Mouse (Mus musculus): ENCODE data around the gene Chchd6. TPM values are rescaled to one million over a fixed set of nuclear protein-coding genes. Genes with fewer than 3 reads are reported as not detected.

Chchd6 gene
- polyA plus RNA-seq, 1 experiment from 2014 or later: 42.7 TPM

DNA sequence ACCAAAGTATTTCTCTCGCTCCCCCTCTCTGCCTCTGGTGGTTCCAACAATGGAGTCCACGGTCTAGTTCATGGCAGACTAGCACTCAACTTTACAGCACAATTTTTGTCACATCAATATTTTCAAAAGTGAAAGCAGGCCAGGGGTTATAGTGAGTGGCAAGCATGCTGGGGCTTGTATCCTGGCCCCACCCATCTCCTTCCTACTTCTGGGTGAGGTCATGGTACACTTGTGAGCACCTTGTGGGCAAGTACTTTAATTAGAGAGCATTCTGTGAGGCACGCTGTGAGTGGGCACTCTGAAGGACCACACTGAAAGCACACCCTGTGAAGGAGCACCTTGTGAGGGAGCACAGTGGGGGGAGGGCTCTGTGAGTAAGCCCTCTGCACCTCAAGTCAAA, 172.8 kb downstream of the Chchd6 start:
- no peaks in the 10 kb centered on the region for H3K9me3 ChIP-seq
- no peaks in the 10 kb centered on the region for H3K4me1 ChIP-seq
- no peak overlapping the region for H3K4me2 ChIP-seq
- H3K27ac ChIP-seq: peak overlapping the region; percentile 65; the same call in 1 of the 2 replicates
- no peaks in the 10 kb centered on the region for H3K27me3 ChIP-seq (replicated peaks)
- WGBS: 77% methylated on average over 3 of the region's 3 CpGs
- H3K9ac ChIP-seq: no peak overlapping the region
- no peak for ATAC-seq (ENCODE audit: insufficient read depth, low FRiP score, low read depth)
- no peak overlapping the region for H3K4me3 ChIP-seq (replicated peaks)
- no peaks in the 10 kb centered on the region for H3K36me3 ChIP-seq

DNA sequence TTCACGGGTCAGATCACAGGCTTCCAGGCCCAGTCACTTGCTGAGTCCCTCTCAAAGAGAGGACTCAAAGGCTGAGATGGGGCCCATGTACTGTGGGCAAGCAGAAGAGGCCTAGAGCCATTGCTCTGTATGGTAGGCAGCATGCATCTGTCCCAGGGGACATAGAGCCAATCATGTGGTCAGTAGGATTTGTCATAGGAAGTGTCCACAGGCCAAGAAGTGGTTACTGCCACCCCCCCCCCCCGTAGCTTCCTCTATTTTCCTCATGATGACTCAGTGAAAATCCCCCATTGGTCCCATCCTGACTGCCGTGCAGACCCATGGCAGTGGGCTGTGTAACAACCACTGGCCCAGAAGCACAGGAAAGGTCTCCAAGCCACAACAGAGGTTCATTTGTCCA, 173.5 kb downstream of the Chchd6 start:
- Histone ChIP-seq H3K27ac (no peak overlapping the region), H3K9me3 (no peaks in the 10 kb centered on the region), H3K4me3 (replicated peaks) (no peak overlapping the region), H3K9ac (no peak overlapping the region), H3K36me3 (no peaks in the 10 kb centered on the region), H3K4me2 (no peak overlapping the region), H3K4me1 (no peaks in the 10 kb centered on the region), H3K27me3 (replicated peaks) (no peaks in the 10 kb centered on the region)
- 80% methylated on average over 3 of the region's 3 CpGs for WGBS
- no peak for ATAC-seq (ENCODE audit: insufficient read depth, low FRiP score, low read depth)

DNA sequence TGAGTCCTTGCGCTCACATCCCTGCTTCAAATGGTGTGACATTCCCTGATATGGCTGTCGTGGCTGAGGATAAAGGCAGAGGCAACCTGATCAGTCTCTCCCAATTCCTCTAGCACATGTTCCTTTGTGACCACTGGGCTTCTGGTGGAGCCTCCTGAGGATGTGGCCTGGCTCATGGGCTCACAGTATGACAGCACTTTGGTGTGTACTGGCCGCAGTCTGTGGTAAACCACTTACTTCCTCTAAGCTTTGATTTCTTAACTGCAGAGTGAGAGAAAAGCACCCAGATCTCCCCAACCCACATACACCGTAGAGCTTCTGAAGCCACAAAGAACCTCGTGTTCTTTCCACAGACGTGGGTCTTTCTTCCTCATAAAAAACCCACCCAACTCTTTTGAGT, 173.9 kb downstream of the Chchd6 start:
- H3K27ac ChIP-seq: no peak overlapping the region
- no peaks in the 10 kb centered on the region for H3K9me3 ChIP-seq
- no peak overlapping the region for H3K9ac ChIP-seq
- no peaks in the 10 kb centered on the region for H3K4me1 ChIP-seq
- no peak overlapping the region for H3K4me3 ChIP-seq (replicated peaks)
- H3K36me3 ChIP-seq: no peaks in the 10 kb centered on the region
- 78% methylated on average over 6 of the region's 6 CpGs for WGBS
- H3K27me3 ChIP-seq (replicated peaks): no peaks in the 10 kb centered on the region
- ATAC-seq (ENCODE audit: insufficient read depth, low FRiP score, low read depth): no peak
- no peak overlapping the region for H3K4me2 ChIP-seq

DNA sequence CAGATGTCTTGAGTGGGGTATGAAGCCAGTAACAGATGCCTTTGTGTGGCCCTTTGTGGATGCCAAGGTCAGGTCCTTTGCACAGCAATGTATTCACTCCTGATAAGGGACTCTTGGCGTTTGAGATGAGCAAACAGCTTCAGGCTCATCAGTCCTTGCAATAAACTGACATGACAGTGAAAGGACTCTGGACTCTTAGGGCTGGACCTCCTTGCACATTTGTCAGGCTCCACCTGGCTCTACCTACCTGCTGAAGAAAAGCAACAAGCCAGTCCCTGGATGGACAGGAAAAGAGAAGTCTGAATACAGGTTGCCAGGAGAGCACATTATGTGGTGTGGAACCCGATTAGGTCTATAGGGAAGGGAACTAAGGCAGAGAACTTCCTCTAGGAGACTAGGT, 174.7 kb downstream of the Chchd6 start:
- Histone ChIP-seq H3K4me3 (replicated peaks) (no peak overlapping the region), H3K4me1 (no peaks in the 10 kb centered on the region), H3K36me3 (no peaks in the 10 kb centered on the region), H3K9ac (no peak overlapping the region), H3K27ac (no peak overlapping the region), H3K4me2 (no peak overlapping the region), H3K9me3 (no peaks in the 10 kb centered on the region), H3K27me3 (replicated peaks) (no peaks in the 10 kb centered on the region)
- ATAC-seq (ENCODE audit: insufficient read depth, low FRiP score, low read depth): no peak
- WGBS: 54% methylated on average over 2 of the region's 2 CpGs

DNA sequence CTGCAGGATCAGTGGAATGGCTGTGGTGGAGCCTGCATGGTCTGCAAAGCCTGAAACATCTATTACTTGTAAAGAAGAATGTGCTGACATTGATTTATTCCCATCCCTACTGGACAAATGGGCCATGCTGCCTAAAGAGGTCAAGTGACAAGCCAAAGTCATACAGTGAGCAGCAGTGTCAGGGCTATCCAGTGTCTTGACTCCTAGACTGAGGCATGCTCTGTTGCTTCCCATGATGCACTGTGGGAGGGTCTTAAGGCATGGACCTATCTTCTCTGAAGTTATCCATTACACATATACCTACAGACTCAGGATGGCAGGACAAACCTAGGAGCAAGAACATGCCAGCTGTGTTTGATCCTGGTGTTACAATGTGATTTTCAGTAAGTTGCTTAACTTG, 175.3 kb downstream of the Chchd6 start:
- no peaks in the 10 kb centered on the region for H3K27me3 ChIP-seq (replicated peaks)
- no peak overlapping the region for H3K9ac ChIP-seq
- H3K4me1 ChIP-seq: no peaks in the 10 kb centered on the region
- H3K4me3 ChIP-seq (replicated peaks): no peak overlapping the region
- ATAC-seq (ENCODE audit: insufficient read depth, low FRiP score, low read depth): no peak
- no peaks in the 10 kb centered on the region for H3K36me3 ChIP-seq
- no peaks in the 10 kb centered on the region for H3K9me3 ChIP-seq
- no peak overlapping the region for H3K4me2 ChIP-seq
- H3K27ac ChIP-seq: no peak overlapping the region

DNA sequence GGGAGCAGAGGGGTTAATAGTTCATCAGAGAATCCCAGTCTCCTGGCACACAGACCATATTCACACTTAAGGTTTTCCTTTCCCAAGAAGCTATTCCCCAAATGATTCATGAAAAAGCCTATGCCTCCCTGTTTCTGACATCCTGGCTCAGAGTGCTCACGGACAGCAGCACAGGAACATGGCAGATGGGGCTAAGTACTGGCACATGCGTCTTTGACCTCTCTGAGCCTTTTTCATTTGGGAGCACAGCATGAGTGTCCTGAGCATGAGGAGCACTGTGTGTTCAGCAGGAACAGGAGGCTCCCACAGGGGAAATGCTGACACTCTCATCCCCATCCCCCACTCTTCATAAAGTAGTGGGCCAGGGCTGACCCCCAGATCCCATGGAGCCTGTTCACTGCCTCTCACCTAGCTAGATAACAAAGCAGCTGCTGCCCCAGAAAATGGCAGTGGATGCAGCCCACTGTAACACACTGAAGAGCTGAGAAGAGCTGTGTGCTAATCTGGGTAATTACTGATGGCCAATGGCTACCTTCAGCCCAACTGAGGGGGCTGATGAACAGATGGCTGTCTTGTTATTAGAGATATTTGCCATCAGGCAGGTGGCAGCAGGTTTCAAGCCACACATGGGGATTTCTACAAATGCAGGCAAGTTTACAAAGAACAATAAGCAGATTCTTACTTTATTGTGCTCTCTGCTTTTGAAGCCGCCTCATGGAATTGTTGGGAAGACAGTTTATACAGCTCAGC, 176.2 kb downstream of the Chchd6 start:
- Histone ChIP-seq H3K36me3 (no peaks in the 10 kb centered on the region), H3K9me3 (no peaks in the 10 kb centered on the region), H3K27me3 (replicated peaks) (no peaks in the 10 kb centered on the region), H3K27ac (no peak overlapping the region), H3K4me2 (no peak overlapping the region), H3K9ac (no peak overlapping the region), H3K4me1 (no peaks in the 10 kb centered on the region), H3K4me3 (replicated peaks) (no peak overlapping the region)
- no peak for ATAC-seq (ENCODE audit: insufficient read depth, low FRiP score, low read depth)
- WGBS: 78% methylated on average over 3 of the region's 3 CpGs

DNA sequence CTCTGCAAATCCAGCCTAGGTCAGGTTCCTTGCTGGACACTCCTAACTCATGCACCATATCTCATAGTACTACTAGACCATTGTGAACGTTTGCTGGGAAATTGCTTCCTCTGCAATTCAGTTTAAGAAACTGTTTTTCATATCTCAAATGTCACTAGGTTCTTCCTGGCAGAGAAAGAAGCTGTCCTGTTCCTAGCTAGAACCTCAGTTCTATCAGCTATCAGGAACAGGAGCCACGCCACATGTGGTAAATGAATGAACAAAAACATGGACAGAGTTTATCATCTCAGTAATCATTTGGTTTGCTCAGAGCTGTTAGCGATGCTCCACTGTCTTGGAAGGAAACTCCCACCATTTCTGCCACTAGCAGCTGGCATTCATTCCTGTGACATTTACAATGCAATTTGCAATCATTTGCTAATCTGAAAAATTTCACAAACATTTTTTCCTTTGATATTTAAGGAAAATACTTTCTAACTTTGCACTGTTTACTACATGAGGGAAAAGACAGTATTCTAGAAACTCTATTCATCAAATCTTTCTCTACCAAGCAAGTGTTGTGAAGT, 179.3 kb downstream of the Chchd6 start:
- Histone ChIP-seq H3K27me3 (replicated peaks) (no peaks in the 10 kb centered on the region), H3K36me3 (no peaks in the 10 kb centered on the region), H3K4me2 (no peak overlapping the region), H3K4me3 (replicated peaks) (no peak overlapping the region), H3K9me3 (no peaks in the 10 kb centered on the region), H3K9ac (no peak overlapping the region), H3K27ac (no peak overlapping the region), H3K4me1 (no peaks in the 10 kb centered on the region)
- 61% methylated on average over 3 of the region's 3 CpGs for WGBS
- ATAC-seq (ENCODE audit: insufficient read depth, low FRiP score, low read depth): no peak

DNA sequence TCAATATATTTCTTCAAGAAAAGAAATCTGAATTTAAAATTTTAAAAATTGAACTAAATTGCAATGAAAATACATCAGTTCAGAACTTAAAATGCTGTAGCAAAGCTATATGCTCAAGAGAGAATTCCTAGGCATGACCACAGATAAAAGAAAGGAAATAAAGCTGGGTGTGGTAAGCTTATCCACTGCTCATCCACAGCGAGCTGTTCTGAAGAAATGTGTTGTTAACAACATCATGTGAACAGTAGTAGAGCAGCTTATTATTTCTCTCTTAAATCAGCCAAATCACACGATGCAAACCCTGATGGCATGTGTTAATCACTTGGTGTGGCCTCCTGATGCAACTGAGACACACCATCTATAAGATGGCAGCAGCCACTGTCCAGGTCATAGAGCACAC, 180.4 kb downstream of the Chchd6 start:
- H3K9me3 ChIP-seq: no peaks in the 10 kb centered on the region
- H3K4me2 ChIP-seq: no peak overlapping the region
- H3K27ac ChIP-seq: no peak overlapping the region
- no peaks in the 10 kb centered on the region for H3K27me3 ChIP-seq (replicated peaks)
- no peak overlapping the region for H3K9ac ChIP-seq
- ATAC-seq (ENCODE audit: insufficient read depth, low FRiP score, low read depth): no peak
- H3K36me3 ChIP-seq: no peaks in the 10 kb centered on the region
- WGBS: 71% methylated on average over 2 of the region's 2 CpGs
- H3K4me3 ChIP-seq (replicated peaks): no peak overlapping the region
- H3K4me1 ChIP-seq: no peaks in the 10 kb centered on the region

DNA sequence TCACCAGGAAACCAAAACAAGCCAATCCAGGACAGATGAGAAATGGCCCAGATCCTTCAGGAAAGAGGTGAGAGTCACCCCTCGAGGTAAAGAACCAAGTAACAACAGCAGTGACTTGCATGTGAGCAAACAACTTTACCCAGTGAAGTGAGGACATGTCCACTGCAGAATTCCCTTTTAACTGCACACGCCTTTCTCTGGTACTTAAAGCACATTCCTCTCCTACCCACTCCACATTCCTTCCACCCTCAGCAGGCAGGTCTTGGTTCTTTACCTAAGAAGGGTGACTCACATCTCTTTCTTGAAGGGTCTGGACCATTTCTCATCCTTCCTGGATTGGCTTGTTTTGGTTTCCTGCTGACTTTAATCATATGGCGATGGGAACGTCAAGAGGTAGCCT, 181.3 kb downstream of the Chchd6 start:
- Histone ChIP-seq H3K4me3 (replicated peaks) (no peak overlapping the region), H3K27ac (no peak overlapping the region), H3K36me3 (no peaks in the 10 kb centered on the region), H3K4me2 (no peak overlapping the region), H3K27me3 (replicated peaks) (no peaks in the 10 kb centered on the region), H3K9me3 (no peaks in the 10 kb centered on the region), H3K4me1 (no peaks in the 10 kb centered on the region), H3K9ac (no peak overlapping the region)
- 62% methylated on average over 4 of the region's 4 CpGs for WGBS
- no peak for ATAC-seq (ENCODE audit: insufficient read depth, low FRiP score, low read depth)

DNA sequence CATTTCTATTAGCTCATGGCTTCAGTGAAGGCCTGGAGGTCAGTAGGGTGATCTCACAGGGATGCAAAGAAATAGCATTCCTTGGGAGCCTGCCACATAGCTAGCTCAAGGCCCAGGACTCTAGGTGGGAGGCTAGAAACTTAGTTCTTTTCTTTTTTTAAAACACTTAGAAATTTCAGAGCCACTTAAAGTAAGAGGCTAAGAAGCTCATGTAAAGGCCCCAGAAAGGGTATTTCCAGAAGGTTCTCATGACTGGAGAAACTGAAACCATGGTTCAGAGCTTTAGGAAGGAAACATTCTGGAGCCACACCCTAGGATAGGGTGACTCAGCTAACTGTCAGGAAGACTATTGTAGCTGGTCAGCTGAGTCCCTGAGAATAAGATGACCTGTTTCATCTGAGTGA, 182.0 kb downstream of the Chchd6 start:
- H3K27ac ChIP-seq: no peak overlapping the region
- H3K9me3 ChIP-seq: no peaks in the 10 kb centered on the region
- H3K27me3 ChIP-seq (replicated peaks): no peaks in the 10 kb centered on the region
- H3K4me1 ChIP-seq: no peaks in the 10 kb centered on the region
- ATAC-seq (ENCODE audit: insufficient read depth, low FRiP score, low read depth): no peak
- H3K4me3 ChIP-seq (replicated peaks): no peak overlapping the region
- H3K9ac ChIP-seq: no peak overlapping the region
- H3K4me2 ChIP-seq: no peak overlapping the region
- no peaks in the 10 kb centered on the region for H3K36me3 ChIP-seq

DNA sequence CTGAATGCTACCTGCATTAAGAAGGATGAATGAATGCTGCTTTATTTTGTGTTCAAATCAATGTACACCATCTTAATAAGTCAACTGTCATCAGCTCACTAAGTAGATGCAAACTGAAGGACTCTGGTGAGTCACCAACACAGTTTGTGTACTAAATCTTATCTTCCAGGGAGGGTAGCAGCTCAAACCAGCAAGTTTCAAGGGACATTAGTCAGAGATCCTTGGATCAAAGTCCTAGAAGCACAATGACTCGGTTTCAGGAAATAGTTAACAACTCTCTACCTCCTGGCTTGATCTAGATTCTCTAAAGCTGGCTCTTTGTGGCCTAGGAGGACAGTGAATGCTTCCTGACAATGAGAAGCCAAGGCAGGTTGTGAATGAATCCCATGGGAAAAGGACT, 182.9 kb downstream of the Chchd6 start:
- 58% methylated on average over 1 of the region's 1 CpGs for WGBS
- no peak overlapping the region for H3K27ac ChIP-seq

DNA sequence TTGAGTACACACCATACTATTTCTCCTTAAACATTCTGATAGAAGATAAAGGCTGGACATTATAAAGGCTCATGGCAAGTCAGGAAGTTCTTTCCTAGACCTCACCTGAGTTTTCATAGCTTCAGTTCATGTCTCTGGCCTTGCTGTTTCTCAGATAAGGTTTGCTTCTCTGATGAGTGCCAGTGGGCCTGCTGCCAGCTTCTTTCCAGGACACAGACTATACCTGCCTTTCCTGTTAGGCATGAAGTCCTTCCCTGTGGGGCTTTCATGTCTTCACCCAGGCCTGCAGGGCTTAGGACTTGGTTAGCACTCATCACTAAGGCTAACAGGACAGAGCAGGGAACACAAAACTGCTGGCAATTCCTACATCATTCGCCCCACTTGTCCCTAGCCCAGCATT, 186.4 kb downstream of the Chchd6 start:
- 91% methylated on average over 1 of the region's 1 CpGs for WGBS
- no peak overlapping the region for H3K9ac ChIP-seq
- no peak overlapping the region for H3K4me3 ChIP-seq (replicated peaks)
- no peak overlapping the region for H3K4me2 ChIP-seq
- no peaks in the 10 kb centered on the region for H3K4me1 ChIP-seq
- H3K27me3 ChIP-seq (replicated peaks): no peaks in the 10 kb centered on the region
- H3K36me3 ChIP-seq: no peaks in the 10 kb centered on the region
- H3K27ac ChIP-seq: no peak overlapping the region
- no peaks in the 10 kb centered on the region for H3K9me3 ChIP-seq
- ATAC-seq (ENCODE audit: insufficient read depth, low FRiP score, low read depth): no peak

More for the DNA sequence above, 182.9 kb downstream of the Chchd6 start:
- no peak overlapping the region for H3K4me3 ChIP-seq (replicated peaks)
- no peak overlapping the region for H3K4me2 ChIP-seq
- no peak overlapping the region for H3K9ac ChIP-seq
- 0 out of 2 replicates have a peak, but pooled peaks have one; percentile 39 for ATAC-seq (ENCODE audit: insufficient read depth, low FRiP score, low read depth)
- H3K4me1 ChIP-seq: no peaks in the 10 kb centered on the region
- H3K9me3 ChIP-seq: no peaks in the 10 kb centered on the region
- no peaks in the 10 kb centered on the region for H3K27me3 ChIP-seq (replicated peaks)
- H3K36me3 ChIP-seq: no peaks in the 10 kb centered on the region

DNA sequence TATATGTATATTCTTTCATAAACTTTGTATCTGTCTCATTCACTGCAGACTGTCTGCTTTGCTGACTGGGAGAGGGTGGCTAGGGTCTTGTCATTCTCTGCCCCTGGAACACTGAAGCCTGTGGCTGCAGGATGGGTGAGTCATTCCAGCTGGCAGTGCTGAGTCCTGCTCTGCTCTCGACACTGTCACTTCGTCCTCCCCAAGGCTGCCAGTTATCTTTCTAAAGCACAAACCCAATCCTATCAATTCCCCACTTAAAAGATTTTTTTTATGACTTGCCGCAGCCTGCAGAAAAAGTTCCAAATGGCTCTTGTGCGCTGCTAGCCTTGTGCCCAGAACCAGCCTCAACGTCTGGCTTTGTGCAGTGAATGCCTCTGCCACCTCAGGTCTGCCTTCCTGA, 187.2 kb downstream of the Chchd6 start:
- Histone ChIP-seq H3K36me3 (no peaks in the 10 kb centered on the region), H3K4me3 (replicated peaks) (no peak overlapping the region), H3K9ac (no peak overlapping the region), H3K4me1 (no peaks in the 10 kb centered on the region), H3K4me2 (no peak overlapping the region), H3K27ac (no peak overlapping the region), H3K27me3 (replicated peaks) (no peaks in the 10 kb centered on the region), H3K9me3 (no peaks in the 10 kb centered on the region)
- 62% methylated on average over 5 of the region's 5 CpGs for WGBS
- no peak for ATAC-seq (ENCODE audit: insufficient read depth, low FRiP score, low read depth)
